Mouse (Mus musculus): ENCODE results near the gene Astn2.

GRCm38 (mm10) chr4:65396806-65397205 lies 1007.6 kb downstream of the Astn2 start:
- no peak for TF ChIP-seq CTCF (IDR thresholded peaks at IDR 0.05; ENCODE audit: borderline replicate concordance, control insufficient read depth, extremely low read depth, insufficient read depth, low read length, poor library complexity)
- no peak for TF ChIP-seq POLR2A (IDR thresholded peaks at IDR 0.05; ENCODE audit: control insufficient read depth, extremely low read depth, insufficient read depth, low read length, poor library complexity)
